Mouse (Mus musculus) hindbrain, embryonic 15.5 days (tissue): ENCODE results near the gene Gm2174. TPM values are rescaled to one million over a fixed set of nuclear protein-coding genes. Genes with fewer than 3 reads are reported as not detected.

Experiments
- ATAC-seq: fragments of 200-750 bp; cut with Nextera tagmentation; 2 replicates; pipeline ENCODE4 v1.8.0; 2017; ENCODE audit warnings: low read depth, moderate number of reproducible peaks, moderate TSS enrichment; ENCODE audit not compliant: low FRiP score
- H3K27ac ChIP-seq: fragments of 300-500 bp; sonication (generic); replicated peaks from 2 replicates; pipeline ENCODE4 v1.5.1; 2015; ENCODE audit warnings: mild to moderate bottlenecking, inconsistent platforms
- H3K27me3 ChIP-seq: fragments of 300-500 bp; sonication (generic); 2 replicates; pipeline ENCODE4 v1.6.1; 2015; ENCODE audit warnings: control low read depth, inconsistent platforms
- H3K36me3 ChIP-seq: fragments of 300-500 bp; sonication (generic); 2 replicates; pipeline ENCODE4 v1.6.1; 2015; ENCODE audit warnings: control low read depth, inconsistent platforms
- H3K4me1 ChIP-seq: fragments of 300-500 bp; sonication (generic); replicated peaks from 2 replicates; pipeline ENCODE4 v1.6.1; 2015; ENCODE audit warnings: control low read depth, inconsistent platforms
- H3K4me2 ChIP-seq: fragments of 300-500 bp; sonication (generic); 2 replicates; pipeline ENCODE4 v1.6.1; 2015; ENCODE audit warnings: moderate library complexity, mild to moderate bottlenecking, inconsistent platforms
- H3K4me3 ChIP-seq: fragments of 300-500 bp; sonication (generic); 2 replicates; pipeline ENCODE4 v1.5.1; 2015; ENCODE audit warnings: mild to moderate bottlenecking, inconsistent platforms
- H3K9ac ChIP-seq: fragments of 300-500 bp; sonication (generic); 2 replicates; pipeline ENCODE4 v1.6.1; 2015; ENCODE audit warnings: inconsistent platforms
- H3K9me3 ChIP-seq: fragments of 300-500 bp; sonication (generic); 2 replicates; pipeline ENCODE4 v1.6.1; 2016; ENCODE audit warnings: control low read depth, inconsistent platforms
- WGBS: fragments of 180-500 bp; shearing (Covaris S2); methylation state at CpG from one replicate; pipeline ENCODE4 v1.1.7; 2015; 5-methylcytosine and 5-hydroxymethylcytosine counted together
- polyA plus RNA-seq: library from polyadenylated mRNA; unstranded; fragments of >200 nt; fragmentation: Nextera tagmentation; extraction: Ambion mirVana; gene quantifications from 2 replicates; pipeline ENCODE4 v1.2.1, GENCODE M21; 2015

Gm2174 gene
- 1.4 and 1.7 TPM in 2 replicates for polyA plus RNA-seq

GRCm38 (mm10) chrX:56447524-56448015 is at the start of gene Gm2174:
Gene Gm2174, plus strand, starts transcription at chrX:56447965.
- Histone ChIP-seq H3K4me3 (no peak within 1 kb of the TSS), H3K27me3 (no peaks in the 10 kb centered on the region), H3K36me3 (no peaks in the 10 kb centered on the region), H3K4me1 (no peaks in the 10 kb centered on the region), H3K9me3 (no peaks in the 10 kb centered on the region), H3K4me2 (no peak within 1 kb of the TSS), H3K27ac (no peak within 1 kb of the TSS), H3K9ac (no peak within 1 kb of the TSS)
- 80% methylated on average over 4 of the region's 4 CpGs for WGBS
- ATAC-seq, result no peak

DNA sequence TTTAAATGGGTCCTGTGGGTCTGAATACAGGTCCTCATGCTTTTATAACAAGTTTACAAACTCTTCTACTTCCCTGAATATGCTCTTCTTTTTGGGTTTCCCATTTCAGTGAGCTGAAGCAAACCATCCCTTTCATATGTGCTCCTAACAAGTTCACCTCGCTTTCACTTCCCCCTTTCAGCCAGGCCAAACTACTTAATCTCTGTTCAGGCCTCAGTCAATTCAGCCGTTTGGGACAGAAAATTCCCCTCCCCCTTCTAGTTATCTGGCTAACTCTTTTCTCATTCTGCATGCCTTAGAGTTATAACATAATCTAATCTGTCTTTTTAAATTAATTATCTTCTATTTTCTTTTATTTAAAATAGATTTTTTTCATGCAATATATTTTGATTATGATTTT is 43.1 kb upstream of the Gm2174 start:
- Histone ChIP-seq H3K4me3 (no peak overlapping the region), H3K27me3 (no peaks in the 10 kb centered on the region), H3K9ac (no peak overlapping the region), H3K27ac (no peak overlapping the region), H3K4me2 (no peak overlapping the region), H3K4me1 (no peaks in the 10 kb centered on the region), H3K9me3 (no peaks in the 10 kb centered on the region), H3K36me3 (no peaks in the 10 kb centered on the region)
- 43% methylated on average over 2 of the region's 2 CpGs for WGBS
- ATAC-seq, result no peak

- H3K27me3 ChIP-seq, result no peaks in the 10 kb centered on the region
- H3K4me1 ChIP-seq, result no peaks in the 10 kb centered on the region
- 78% methylated on average over 1 of the region's 1 CpGs for WGBS
- ATAC-seq, result no peak
- no peak overlapping the region for H3K27ac ChIP-seq
- no peak overlapping the region for H3K4me2 ChIP-seq
- no peaks in the 10 kb centered on the region for H3K36me3 ChIP-seq
- H3K9me3 ChIP-seq, result no peaks in the 10 kb centered on the region
- H3K4me3 ChIP-seq, result no peak overlapping the region
- H3K9ac ChIP-seq, result no peak overlapping the region
Measured at GRCm38 (mm10) chrX:56405482-56405881, 42.3 kb upstream of the Gm2174 start.

DNA sequence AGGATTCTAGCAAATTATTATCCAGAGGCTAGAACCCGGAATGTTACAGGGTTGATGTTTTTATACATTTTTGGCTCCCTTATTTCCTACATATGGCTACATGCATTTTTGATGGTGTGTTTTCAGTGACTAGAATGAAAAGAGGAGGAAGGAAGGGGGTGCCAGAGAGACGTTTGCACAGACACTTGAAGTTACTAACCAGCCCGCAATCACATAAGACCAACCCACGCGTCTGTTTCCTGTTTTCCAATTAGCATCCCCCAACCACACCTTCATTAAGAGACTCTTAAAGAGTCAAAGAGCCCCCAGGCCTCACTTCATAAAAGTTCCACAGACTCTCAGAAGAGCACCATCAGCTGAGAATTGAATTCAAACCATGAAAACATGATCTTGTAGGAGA is 41.6 kb upstream of the Gm2174 start:
- Histone ChIP-seq H3K9me3 (no peaks in the 10 kb centered on the region), H3K27ac (no peak overlapping the region), H3K4me1 (no peaks in the 10 kb centered on the region), H3K9ac (no peak overlapping the region), H3K4me2 (no peak overlapping the region), H3K4me3 (no peak overlapping the region), H3K27me3 (no peaks in the 10 kb centered on the region), H3K36me3 (no peaks in the 10 kb centered on the region)
- WGBS, result 64% methylated on average over 5 of the region's 5 CpGs
- no peak for ATAC-seq

DNA sequence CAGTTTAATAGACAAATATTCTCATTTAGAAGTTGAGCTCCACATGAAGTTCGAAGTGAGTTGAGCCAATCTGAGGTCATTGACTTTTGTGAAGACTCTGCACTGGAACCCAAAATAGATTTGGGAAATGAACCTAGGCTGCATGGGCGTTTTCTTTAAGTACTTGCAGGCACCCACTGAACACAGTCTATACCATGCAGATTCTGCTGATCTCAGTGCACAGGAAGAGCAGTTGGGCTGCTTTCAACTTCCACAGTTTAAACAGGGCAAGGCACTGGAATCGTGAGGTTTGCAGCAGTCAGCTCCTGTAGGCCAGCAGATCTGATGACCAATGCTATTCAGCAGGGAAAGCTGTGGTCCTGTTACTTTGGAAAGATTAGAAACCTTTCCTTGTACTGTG is 31.5 kb upstream of the Gm2174 start:
- H3K9me3 ChIP-seq, result no peaks in the 10 kb centered on the region
- no peak overlapping the region for H3K4me2 ChIP-seq
- no peaks in the 10 kb centered on the region for H3K36me3 ChIP-seq
- H3K4me3 ChIP-seq, result no peak overlapping the region
- H3K27ac ChIP-seq, result no peak overlapping the region
- H3K4me1 ChIP-seq, result no peaks in the 10 kb centered on the region
- 79% methylated on average over 3 of the region's 3 CpGs for WGBS
- ATAC-seq, result no peak
- H3K27me3 ChIP-seq, result no peaks in the 10 kb centered on the region
- H3K9ac ChIP-seq, result no peak overlapping the region

- 74% methylated on average over 4 of the region's 4 CpGs for WGBS
- Histone ChIP-seq H3K27me3 (no peaks in the 10 kb centered on the region), H3K4me2 (no peak overlapping the region), H3K4me1 (no peaks in the 10 kb centered on the region), H3K9ac (no peak overlapping the region), H3K27ac (no peak overlapping the region), H3K4me3 (no peak overlapping the region), H3K9me3 (no peaks in the 10 kb centered on the region), H3K36me3 (no peaks in the 10 kb centered on the region)
- no peak for ATAC-seq
Measured at GRCm38 (mm10) chrX:56417541-56417940, 30.2 kb upstream of the Gm2174 start.

- ATAC-seq, result no peak
- Histone ChIP-seq H3K9me3 (no peaks in the 10 kb centered on the region), H3K4me1 (no peaks in the 10 kb centered on the region), H3K36me3 (no peaks in the 10 kb centered on the region), H3K4me3 (no peak overlapping the region), H3K4me2 (no peak overlapping the region), H3K9ac (no peak overlapping the region), H3K27ac (no peak overlapping the region), H3K27me3 (no peaks in the 10 kb centered on the region)
- WGBS, result 47% methylated on average over 2 of the region's 2 CpGs
Measured at GRCm38 (mm10) chrX:56430601-56431000, 17.2 kb upstream of the Gm2174 start.

DNA sequence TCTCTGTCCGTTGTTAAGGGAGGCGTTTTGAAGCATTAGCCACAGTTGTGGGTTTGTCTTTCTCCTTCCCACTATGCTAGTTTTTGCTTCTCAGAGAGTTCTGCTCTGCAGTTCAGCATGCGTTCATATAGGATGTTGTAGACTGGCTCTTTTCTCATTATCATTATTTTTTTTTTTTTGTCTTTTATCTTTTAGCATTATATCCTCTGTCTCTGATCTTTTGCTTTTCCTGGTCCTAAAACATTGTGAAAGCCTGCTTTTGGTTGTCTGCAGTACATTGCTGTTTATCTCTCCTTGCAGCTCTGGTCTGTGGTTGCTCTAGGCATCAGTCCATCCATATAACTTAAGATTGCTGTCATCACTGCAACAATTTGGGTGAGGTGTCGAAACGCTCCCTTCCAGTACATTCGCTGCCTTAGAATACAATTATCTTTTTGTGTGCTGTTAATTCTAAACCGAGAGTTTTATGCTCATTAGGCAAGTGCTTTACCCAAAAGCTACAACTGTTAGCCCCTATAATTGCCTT is 11.9 kb upstream of the Gm2174 start:
- Histone ChIP-seq H3K9ac (no peak overlapping the region), H3K4me3 (no peak overlapping the region), H3K36me3 (no peaks in the 10 kb centered on the region), H3K4me1 (no peaks in the 10 kb centered on the region), H3K4me2 (no peak overlapping the region), H3K9me3 (no peaks in the 10 kb centered on the region), H3K27ac (no peak overlapping the region), H3K27me3 (no peaks in the 10 kb centered on the region)
- ATAC-seq, result no peak
- 74% methylated on average over 7 of the region's 7 CpGs for WGBS

GRCm38 (mm10) chrX:56446487-56447428 is 1.0 kb upstream of the Gm2174 start:
- no peaks in the 10 kb centered on the region for H3K9me3 ChIP-seq
- no peaks in the 10 kb centered on the region for H3K36me3 ChIP-seq
- no peak overlapping the region for H3K9ac ChIP-seq
- H3K4me2 ChIP-seq, result no peak overlapping the region
- no peak overlapping the region for H3K27ac ChIP-seq
- no peaks in the 10 kb centered on the region for H3K27me3 ChIP-seq
- H3K4me3 ChIP-seq, result no peak overlapping the region
- H3K4me1 ChIP-seq, result no peaks in the 10 kb centered on the region
- no peak for ATAC-seq
- WGBS, result 84% methylated on average over 11 of the region's 11 CpGs

DNA sequence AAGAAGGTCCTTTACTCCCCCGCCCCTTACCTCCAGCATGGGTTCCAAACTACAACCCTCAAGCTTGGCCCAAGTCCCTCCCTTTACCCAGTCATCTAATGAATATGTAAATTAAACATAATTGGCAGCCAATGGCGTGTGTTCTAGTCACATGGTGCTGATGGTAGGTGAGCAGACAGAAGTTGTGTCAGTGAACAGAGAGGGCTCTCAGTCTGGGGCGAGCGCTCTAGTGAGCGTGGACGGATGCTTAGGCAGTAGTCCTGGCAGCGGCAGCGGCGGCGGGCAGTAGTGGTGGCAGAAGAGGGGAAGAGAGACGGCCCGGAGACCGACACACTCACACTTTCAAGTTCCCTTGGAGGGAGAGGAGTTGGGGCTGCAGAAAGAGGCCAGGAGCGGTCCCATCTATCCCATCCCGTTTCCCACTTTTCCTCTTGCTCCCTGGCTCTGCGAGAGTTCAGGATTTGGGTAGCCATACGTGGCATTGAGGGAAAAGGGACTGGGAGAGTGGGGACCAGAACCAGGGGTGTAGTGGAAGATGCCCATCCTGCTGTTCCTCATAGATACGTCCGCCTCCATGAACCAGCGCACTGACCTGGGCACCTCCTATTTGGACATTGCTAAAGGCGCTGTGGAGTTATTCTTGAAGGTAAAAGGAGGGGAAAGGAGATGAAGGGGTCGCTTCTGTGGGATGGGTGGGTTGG is 7.1 kb downstream of the Gm2174 start, which contains the start of gene Ints6l:
Gene Ints6l, plus strand, starts transcription at position 187 of the 701 bp plus-strand sequence.
- ATAC-seq, result peak; percentile 85
- no peaks in the 10 kb centered on the region for H3K36me3 ChIP-seq
- H3K4me3 ChIP-seq, result peak within 1 kb of the TSS; percentile 49
- peak within 1 kb of the TSS; percentile 93 for H3K27ac ChIP-seq
- H3K4me1 ChIP-seq, result no peaks in the 10 kb centered on the region
- H3K4me2 ChIP-seq, result peak within 1 kb of the TSS; percentile 61
- no peaks in the 10 kb centered on the region for H3K27me3 ChIP-seq
- H3K9ac ChIP-seq, result peak within 1 kb of the TSS; percentile 61
- H3K9me3 ChIP-seq, result no peaks in the 10 kb centered on the region
- WGBS, result 25% methylated on average over 22 of the region's 22 CpGs

DNA sequence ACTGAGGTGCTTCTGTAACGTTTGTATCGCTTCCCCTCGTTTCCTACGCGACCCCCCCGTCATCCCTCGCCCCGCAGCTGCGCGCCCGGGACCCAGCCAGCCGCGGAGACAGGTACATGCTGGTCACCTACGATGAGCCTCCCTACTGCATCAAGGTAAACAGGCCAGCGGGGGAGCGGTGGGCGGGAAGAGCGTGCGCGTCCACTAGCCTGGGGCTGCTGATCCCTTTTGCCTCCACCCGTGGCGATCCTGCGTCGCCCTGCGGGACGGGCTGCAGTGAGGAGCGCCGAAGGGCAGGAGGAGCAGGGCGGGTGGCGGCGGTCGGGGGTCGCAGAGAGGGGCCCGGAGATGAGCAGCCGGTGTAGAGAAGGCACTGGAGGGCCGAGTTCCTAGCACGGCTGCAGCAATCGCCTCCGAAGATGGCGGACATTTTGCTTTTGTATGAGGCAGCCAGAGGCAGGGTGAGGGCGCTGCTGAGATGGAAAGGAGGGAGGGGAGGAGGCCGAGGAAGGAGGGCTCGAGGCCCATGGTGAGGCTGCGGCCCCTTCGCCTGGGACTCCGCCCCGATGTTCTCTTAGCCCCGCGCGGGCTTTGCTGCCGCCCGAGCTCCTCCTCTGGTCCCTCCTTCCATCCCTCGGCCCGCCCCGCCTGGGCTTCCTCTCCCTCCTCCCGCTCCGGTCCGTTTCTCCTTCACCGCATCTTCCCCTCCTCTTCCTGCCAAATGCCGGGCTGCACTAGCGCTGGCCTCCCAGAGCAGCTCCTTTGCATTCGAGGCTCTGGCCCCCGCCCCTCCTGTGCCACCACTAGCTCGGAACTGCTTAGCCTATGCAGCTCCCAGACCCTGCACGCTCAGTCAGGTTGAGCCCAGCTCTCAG is 7.8 kb downstream of the Gm2174 start:
- peak overlapping the region; percentile 93 for H3K27ac ChIP-seq
- H3K9ac ChIP-seq, result peak overlapping the region; percentile 61
- H3K27me3 ChIP-seq, result no peaks in the 10 kb centered on the region
- H3K36me3 ChIP-seq, result no peaks in the 10 kb centered on the region
- H3K4me2 ChIP-seq, result peak overlapping the region; percentile 61
- ATAC-seq, result peak; percentile 97
- no peaks in the 10 kb centered on the region for H3K4me1 ChIP-seq
- peak overlapping the region; percentile 49 for H3K4me3 ChIP-seq
- 17% methylated on average over 52 of the region's 65 CpGs for WGBS
- H3K9me3 ChIP-seq, result no peaks in the 10 kb centered on the region
